Mouse (Mus musculus) kidney, adult 9 months (tissue): ENCODE results near the gene Pkn3.

Experiments used
- DNase-seq: peaks from one replicate; pipeline ENCODE4 v3.0.0; 2022

Gene Pkn3

DNA sequence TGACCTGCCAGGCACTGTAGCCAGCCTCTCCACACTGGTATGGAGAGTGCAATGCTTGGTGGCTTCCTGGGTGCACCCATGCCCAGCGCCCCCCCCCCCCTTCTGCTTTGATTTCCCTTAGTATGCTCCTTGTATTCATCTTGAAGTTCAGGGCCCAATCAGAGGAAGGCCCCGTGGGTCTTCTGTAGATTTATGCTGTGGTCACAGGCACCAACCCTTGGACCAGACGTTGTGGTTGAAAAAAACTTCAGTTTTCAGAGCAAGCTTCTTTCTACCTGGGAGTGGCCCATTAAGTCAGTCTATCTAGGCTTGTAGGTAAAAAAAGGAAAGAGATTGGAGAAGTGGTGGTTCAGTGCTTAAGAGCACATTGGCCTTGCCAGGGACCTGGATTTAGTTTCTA, 13.7 kb upstream of the Pkn3 start:
- no peak for DNase-seq

- no peak for DNase-seq
These were observed 13.2 kb upstream of the Pkn3 start for GRCm38 (mm10) chr2:30064298-30064697.

DNA sequence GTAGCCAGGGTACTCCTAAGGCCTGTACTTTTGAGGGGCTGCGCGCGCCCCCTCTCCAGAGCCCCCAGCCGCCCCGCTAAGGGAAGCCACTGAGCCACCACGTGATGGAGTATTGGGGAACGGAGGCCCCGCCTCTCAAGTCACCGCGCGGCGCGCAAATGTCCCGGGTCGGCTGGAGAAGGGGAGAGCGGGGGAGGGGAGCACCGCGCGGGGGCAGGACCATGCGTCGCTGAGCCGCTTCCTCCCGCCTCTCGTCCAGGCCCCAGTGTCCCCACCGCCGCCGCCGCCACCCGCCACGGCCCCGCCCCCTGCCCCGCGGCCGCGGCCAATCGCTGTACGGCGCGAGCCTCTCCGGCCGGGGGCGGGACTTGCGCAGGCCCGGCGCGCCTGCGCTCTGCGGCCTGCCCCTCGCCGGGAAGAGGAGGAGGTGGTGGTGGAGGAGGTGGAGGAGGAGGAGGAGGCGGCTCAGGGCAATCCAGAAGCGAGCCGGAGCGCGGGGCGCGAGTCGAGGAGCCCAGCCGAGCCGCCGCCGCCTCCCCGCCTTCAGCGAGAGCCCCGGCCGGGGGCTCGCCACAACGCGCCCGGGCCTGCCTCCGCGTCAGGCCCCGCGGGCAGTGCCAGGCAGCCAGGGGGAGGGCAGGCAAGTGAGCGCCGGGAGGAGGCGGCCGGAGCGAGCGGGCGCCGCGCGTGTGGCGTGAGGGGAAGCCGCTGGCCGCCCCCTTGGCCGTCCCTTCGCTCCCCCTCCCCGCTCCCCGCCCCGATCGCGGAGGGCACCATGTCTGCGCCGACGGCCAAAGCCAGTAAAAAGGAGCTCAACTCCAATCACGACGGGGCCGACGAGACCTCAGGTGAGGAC, 11.2 kb upstream of the Pkn3 start:
- DNase-seq: peak; percentile 97

DNA sequence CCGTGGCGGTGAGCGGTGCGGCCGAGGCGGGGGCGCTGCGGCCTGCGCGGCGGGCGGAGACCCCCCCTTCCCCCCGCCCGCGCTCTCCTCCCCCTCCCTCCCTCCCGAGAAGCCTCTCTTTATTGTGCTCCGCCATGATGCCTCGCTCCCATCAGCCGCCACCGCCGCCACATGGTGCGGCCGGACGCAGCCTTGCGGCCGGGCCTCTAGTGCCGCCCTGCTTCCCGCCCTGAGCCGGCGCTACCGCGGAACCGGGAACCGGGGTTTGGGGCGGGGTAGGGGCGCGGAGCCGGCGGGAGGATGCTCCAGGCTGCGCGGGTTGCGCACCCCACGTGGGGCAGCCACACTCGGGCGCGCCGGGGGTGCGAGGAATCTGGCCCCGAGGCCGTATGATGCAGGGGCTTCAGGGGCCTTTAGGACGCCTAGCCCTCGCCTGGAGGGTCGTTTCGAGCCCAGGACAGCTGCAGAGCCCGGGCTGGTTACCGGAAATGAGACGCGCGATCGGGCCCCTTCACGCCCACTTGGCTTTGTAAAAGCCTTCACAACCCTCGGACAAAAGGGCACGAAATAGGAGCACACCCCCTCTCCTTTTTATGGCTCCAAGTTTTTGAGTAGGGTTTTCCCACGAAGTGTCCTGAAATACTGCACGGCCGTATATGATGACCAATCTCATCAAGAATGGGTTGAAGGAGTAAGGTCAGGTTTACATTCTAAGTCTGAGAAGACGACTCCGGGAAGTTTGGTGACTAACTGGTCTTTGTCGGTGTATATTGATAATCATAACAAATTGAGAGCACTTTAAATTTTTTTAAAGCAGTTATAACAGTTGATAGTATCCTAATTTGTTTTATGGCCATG, 10.2 kb upstream of the Pkn3 start:
- DNase-seq: peak; percentile 39

DNA sequence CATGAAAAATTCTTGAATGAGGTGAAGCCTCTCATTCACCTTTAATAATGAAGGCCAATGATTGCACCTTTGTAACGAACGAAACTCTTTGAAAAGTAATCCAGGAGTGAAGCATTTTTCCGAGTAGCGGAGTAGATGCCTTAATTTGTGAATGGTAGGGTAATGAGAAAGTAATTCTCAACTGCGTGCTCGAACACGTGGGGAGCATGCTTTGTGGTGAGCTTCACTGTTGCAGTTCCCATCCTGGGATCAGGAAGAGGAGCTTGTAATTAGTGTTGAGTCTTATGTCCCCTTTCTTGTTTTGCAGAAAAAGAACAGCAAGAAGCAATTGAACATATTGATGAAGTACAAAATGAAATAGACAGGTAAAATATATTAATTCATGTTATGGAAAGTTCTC, 9.5 kb upstream of the Pkn3 start:
- no peak for DNase-seq

DNA sequence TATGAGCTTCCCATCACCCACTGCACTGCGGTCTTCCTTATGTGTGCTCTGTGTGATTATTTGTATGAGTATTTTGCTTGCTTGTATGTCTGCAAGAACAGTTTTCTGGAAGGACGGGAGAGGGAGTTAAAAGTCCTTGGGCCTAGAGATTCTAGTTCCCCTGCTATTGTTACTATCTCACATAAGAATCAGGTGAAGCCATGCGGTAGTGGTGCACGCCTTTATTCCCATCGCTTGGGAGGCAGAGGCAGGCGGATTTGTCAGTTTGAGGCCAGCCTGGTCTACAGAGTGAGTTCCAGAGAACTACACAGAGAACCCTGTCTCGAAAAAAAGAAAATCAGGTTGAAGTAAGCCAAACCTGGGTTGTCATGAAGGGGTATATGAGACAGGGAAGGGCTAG, 4.6 kb upstream of the Pkn3 start:
- no peak for DNase-seq

DNA sequence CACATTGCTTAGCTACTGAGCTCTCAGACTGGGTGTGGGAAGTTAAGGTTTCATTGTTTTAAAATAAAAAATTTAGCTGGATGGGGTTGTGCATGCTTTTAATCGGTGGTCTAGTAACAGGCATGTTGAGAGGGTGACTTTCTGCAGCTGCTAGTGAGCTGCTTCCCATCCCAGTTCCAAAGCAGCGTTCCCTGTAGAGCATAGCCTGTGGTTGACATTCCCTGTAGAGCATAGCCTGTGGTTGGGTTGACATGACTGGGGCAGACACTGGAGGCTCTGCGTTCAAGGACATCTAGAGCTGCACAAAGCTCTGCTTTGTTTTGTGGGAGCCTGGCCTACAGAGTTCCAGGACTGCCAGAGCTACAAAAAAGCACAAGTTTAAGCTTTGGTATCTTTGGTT, 4.2 kb upstream of the Pkn3 start:
- DNase-seq: no peak

DNA sequence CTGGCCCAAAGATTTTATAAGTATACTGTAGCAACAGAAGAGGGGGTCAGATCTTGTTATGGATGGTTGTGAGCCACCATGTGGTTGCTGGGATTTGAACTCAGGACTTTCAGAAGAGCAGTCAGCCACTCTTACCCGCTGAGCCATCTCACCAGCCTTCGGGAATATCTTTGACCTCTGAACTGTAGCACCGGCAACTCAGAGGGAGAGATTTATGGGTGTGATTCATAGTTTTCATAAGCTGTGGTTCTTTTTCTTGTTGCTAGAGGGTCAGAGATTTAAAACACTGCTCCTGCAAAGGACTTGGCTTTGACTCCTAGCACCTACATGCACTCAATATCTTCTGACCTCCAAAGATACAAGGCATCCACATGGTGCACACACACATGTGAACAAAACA, 1.9 kb upstream of the Pkn3 start:
- DNase-seq: no peak

GRCm38 (mm10) chr2:30076439-30076838, 1.0 kb upstream of the Pkn3 start:
- no peak for DNase-seq

DNA sequence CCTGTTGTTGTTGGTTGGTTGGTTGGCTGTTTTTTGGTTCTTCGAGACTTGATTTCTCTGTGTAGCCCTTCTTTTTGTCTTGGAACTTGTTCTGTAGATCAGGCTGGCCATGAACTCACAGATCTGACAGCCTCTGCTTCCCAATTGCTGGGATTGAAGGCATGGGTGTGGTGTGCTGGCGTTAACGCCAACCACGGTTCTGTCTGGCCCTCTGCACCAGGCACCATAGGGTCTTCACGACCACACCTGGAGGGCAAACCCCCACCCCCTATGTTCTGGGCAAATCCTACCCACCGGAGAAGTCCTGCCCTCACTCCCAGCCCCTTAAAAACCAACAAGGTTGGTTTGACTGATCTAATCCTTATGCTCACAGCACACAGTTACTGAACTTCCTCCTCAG, 525 bp upstream of the Pkn3 start:
- DNase-seq: no peak

GRCm38 (mm10) chr2:30078349-30078712, 847 bp downstream of the Pkn3 start:
- DNase-seq: no peak

DNA sequence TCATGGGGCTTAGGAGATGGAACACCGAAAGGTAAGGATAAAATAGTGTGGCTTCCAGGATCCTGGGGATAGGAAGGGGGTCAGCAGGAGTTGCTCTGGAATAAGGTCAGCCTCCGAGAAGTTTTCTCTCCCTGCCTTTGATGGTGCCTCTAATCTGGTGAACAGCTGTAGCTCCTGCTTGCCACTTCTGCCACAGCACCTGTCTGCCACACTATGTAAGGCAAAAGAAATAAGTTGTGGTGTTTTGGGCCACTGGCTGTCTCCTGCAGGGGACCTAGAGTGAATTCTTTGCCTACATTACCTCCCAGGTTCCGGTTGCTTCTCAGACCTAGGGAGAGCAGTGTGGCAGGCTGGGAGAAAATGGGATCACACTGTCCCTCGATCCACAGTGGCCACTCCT, 1.3 kb downstream of the Pkn3 start:
- no peak for DNase-seq

GRCm38 (mm10) chr2:30080181-30080800, 2.8 kb downstream of the Pkn3 start:
- DNase-seq: no peak

GRCm38 (mm10) chr2:30084113-30084512, 6.6 kb downstream of the Pkn3 start:
- no peak for DNase-seq

GRCm38 (mm10) chr2:30084632-30085031, 7.1 kb downstream of the Pkn3 start:
- DNase-seq: no peak

DNA sequence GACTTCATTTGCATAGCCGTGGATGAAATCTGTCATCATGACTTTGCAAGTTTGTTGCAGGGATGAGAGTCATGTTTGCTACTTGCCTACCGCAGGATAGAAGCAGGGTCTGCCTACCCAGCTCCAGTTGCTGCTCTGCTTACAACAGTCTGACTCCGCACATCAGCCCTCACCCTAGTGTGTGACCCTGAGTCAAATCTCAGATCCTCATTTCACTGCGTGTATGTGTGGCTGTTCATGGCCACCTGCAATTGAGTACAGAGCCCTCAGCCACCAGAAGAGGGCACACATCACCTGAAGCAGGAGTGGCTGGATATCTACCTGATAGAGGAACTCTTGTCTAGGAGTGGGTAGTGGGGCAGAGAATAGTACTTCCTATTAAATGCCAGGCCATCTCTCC, 9.8 kb downstream of the Pkn3 start:
- DNase-seq: no peak

GRCm38 (mm10) chr2:30091521-30091920, 14.0 kb downstream of the Pkn3 start:
- DNase-seq: no peak

DNA sequence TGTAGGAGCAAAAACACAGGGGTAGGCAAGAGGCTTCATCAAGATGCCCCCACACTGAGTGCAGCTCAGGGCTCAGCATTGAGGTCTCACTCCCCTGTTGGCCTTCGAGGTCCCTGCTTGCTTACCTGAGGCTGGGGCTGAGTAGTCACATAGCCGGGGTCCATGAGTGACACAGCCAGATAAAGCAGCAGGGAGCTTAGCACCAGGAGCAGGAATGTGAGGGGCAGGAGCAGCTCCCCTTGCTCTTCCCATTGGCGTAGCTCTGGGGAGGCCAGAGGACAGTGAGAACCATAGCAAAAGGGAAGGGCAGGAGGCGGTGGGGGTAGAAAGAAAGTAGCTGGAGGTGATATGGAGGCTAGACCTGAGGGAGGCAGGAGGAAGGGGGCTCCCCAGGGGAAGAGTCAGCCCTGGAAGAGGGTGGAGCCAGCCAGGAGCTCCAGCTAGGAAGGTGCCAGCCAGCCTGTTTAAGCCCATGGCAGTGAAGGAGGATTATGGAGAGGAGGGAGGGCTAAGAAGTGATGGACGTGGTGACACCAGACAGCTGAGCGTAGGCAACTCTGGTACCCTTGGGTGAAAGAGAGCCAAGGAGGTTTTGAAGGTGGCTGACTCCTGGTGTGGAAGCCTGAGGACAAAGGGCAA, 14.9 kb downstream of the Pkn3 start:
- no peak for DNase-seq

GRCm38 (mm10) chr2:30093471-30094207, 16.2 kb downstream of the Pkn3 start, which contains the start of gene Zdhhc12:
Zdhhc12 (minus strand) TSS chr2:30093648.
- DNase-seq: peak; percentile 98

DNA sequence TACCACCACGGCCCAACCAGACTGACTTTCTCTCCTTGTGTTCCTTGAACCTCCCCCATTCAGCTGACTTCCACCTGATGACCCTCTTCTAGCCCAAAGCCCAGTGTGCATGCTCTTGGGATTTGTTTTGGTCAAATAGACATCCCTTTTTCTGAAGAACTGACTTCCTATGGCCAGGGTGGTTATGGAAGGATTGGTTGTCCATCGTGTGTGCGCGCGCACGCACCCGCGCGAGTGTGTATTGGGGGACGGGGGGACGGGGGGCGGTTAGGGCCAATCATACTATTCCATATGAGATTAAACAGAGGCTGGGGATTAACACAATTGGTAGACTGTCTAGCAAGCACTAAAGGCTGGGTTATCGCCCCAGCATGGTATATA, 16.7 kb downstream of the Pkn3 start:
- no peak for DNase-seq

DNA sequence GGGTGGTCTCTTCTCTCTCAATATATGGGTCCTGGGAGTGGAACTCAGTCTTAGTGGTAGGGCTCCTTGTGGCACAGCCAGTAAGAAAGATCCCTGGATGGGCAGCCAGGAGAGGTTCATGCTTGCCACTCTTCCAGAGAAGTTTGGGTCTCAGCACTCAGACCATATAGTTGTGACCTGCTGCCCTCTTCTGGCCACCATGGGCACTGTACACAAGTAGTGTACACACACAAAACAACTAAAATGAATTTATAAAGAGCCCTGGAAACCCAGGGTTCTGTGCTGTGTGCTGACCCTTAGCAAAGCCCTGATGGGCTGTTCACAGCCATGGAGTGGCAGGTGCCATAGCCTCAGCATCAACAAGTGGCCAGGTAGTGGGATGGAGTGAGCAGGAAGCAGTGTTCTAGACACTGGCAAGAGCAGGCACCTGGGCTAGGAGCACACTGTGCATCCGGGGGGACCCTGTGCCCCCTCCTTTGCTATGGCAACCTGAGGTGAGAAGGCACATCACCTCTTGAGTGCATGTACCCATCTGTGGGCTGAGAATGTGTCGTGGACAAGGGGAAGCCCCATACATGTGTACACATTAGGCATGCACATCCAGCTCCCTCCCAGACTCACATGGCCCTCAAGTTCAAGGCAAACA, 18.5 kb downstream of the Pkn3 start:
- peak; percentile 71 for DNase-seq

- no peak for DNase-seq
These were observed 22.7 kb downstream of the Pkn3 start for GRCm38 (mm10) chr2:30100214-30100613.
